Mouse (Mus musculus): ENCODE results near the gene Gm14406. TPM values are rescaled to one million over a fixed set of nuclear protein-coding genes. Genes with fewer than 3 reads are reported as not detected.
"Not testable (repeated sequence)": the region's sequence is repeated elsewhere in the genome, so short reads cannot be mapped to it uniquely, and the experiment has no call there.

Gm14406 gene
- polyA plus RNA-seq (2012; fragmentation: generic; extraction: Trizol): not detected

DNA sequence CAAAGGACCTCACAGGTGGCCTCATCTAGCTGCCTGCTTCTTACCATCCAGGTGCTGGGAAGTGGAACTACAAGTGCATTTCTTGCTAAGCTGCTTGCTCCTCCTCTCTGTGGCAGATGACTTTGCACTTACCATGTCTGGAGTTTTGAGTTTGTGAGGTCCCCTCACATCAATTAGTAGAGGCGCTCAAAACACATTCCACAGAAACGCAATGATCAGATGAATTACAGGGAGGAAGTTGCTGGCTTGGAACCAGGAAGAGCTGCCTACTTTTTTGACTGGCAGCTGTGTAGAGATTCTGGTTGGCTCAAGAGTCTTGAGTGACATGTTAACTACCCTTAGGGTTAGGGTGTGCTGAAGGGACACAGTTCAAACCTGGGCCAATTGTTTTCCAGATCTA, at the start of gene Gm14406:
Gene Gm14406, minus strand, starts transcription at position 213 of the 400 bp plus-strand sequence.
- not testable (repeated sequence) for H3K27me3 ChIP-seq (ENCODE audit: control insufficient read depth, insufficient read depth, insufficient read length)

DNA sequence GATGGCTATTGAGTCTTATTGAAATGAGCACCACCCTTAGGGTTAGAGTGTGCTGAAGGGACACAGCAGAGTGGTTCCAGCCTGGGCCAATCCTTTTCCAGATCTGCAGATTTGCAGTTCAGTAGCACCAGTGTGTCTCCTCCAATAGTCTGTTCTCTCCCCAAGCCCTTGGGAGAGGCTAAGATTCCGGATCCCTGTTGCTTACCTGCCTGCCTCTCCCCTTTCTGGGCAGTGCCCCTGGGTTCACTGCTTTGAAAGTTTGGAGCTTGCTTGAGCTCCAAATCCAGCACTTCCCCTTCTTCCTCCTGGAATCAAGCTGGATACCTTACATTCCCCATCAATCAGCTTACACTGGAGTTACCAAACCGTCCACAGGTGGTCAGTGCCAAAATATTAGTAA, 2.9 kb downstream of the Gm14406 start:
- not testable (repeated sequence) for H3K79me2 ChIP-seq (ENCODE audit: control insufficient read depth, insufficient read depth); H3ac ChIP-seq (ENCODE audit: control insufficient read depth, insufficient read length); H3K27me3 ChIP-seq (ENCODE audit: control insufficient read depth, insufficient read depth, insufficient read length); H3K4me2 ChIP-seq (ENCODE audit: low read depth); H3K36me3 ChIP-seq (ENCODE audit: control insufficient read depth, insufficient read depth); H3K4me3 ChIP-seq

More for the DNA sequence above, at the start of gene Gm14406:
- not testable (repeated sequence) for H3K36me3 ChIP-seq (ENCODE audit: control insufficient read depth, insufficient read depth); H3ac ChIP-seq (ENCODE audit: control insufficient read depth, insufficient read length); H3K4me3 ChIP-seq; H3K79me2 ChIP-seq (ENCODE audit: control insufficient read depth, insufficient read depth); H3K4me2 ChIP-seq (ENCODE audit: low read depth)

DNA sequence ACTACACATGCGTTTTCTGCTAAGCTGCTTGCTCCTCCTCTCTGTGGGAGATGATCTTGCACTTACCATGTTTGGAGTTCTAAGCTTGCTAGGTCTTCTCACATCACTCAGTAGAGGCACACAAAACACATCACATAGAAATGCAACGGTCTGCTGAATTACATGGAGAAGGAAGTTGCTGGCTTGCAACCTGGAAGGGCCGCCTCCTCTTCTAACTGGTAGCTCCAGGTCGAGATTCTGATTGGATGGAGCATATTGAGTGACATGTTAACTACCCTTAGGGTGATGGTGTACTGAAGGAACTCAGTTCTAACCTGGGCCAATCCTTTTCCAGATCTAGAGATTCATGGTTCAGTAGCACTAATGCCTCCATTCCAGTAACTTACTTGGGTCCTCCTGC, 18.6 kb downstream of the Gm14406 start:
- not testable (repeated sequence) for H3ac ChIP-seq (ENCODE audit: control insufficient read depth, insufficient read length); H3K4me2 ChIP-seq (ENCODE audit: low read depth); H3K36me3 ChIP-seq (ENCODE audit: control insufficient read depth, insufficient read depth); H3K27me3 ChIP-seq (ENCODE audit: control insufficient read depth, insufficient read depth, insufficient read length); H3K79me2 ChIP-seq (ENCODE audit: control insufficient read depth, insufficient read depth); H3K4me3 ChIP-seq

- H3K4me2 ChIP-seq (ENCODE audit: low read depth); H3K4me3 ChIP-seq; H3K79me2 ChIP-seq (ENCODE audit: control insufficient read depth, insufficient read depth); H3K36me3 ChIP-seq (ENCODE audit: control insufficient read depth, insufficient read depth); H3K27me3 ChIP-seq (ENCODE audit: control insufficient read depth, insufficient read depth, insufficient read length); H3ac ChIP-seq (ENCODE audit: control insufficient read depth, insufficient read length): not testable (repeated sequence)
Observed at GRCm38 (mm10) chr2:177555261-177555660, 22.7 kb downstream of the Gm14406 start.

DNA sequence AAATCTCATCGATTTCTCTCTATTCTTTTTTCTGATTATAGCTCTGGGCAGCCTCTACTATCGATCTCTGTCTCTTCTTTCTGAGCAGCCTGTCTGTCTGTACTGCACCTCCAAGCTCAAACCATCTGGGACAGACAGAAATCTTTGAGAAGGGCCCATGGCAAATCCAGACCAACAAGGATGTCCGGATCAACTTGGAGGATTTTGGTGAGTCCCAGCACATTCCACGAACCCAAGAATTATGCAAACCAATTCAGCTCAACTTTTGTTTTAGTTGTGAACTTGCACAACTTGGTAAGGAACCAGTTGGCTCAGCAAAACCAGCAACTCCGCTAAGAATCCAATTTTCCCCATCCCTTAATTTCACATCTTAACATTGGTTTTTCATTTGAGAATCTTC, 40.3 kb downstream of the Gm14406 start:
- H3K27me3 ChIP-seq (ENCODE audit: control insufficient read depth, insufficient read depth, insufficient read length); H3K4me3 ChIP-seq; H3K36me3 ChIP-seq (ENCODE audit: control insufficient read depth, insufficient read depth); H3K79me2 ChIP-seq (ENCODE audit: control insufficient read depth, insufficient read depth); H3K4me2 ChIP-seq (ENCODE audit: low read depth); H3ac ChIP-seq (ENCODE audit: control insufficient read depth, insufficient read length): not testable (repeated sequence)

DNA sequence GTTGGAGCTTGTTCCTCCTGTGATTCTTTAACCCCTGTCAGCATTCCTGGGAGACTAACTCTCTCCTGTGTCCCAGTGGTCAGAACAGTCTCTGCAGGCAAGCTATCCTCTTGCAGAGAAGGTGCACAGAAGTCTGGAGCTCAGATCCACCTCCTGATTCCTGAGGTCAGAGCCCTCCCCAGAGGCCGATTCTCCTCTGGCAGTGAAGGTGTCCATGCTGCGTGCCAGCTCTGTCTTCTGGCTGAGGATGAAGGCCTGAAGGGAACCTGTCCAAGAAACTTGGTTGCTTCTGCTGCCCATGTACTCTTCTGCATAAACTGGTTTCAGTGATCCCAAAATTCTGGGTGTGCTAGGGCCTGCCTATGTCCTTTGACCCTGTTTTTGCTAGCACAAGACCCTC, 40.9 kb downstream of the Gm14406 start:
- H3ac ChIP-seq (ENCODE audit: control insufficient read depth, insufficient read length); H3K27me3 ChIP-seq (ENCODE audit: control insufficient read depth, insufficient read depth, insufficient read length); H3K36me3 ChIP-seq (ENCODE audit: control insufficient read depth, insufficient read depth); H3K4me3 ChIP-seq; H3K79me2 ChIP-seq (ENCODE audit: control insufficient read depth, insufficient read depth); H3K4me2 ChIP-seq (ENCODE audit: low read depth): not testable (repeated sequence)

DNA sequence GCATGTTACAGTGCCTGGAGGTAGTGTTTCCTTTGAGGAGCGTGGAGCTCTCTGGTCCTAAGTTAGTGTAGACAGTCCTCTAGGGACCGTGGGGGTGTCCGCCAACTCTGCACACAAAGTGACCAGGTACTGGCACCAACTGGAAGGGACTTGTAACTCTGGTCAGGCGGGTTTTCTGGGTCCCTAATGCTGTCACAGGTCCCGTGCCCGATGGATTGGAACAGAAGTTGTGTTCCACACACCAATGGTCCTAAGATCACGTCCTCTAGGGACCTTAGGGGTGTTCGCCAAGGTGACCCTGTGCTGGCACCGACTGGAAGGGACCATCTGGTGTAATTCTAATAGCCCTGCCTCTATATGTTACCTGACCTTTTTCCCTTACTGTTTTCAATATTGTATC, 42.1 kb downstream of the Gm14406 start:
- TF ChIP-seq POLR2A (IDR thresholded peaks at IDR 0.05; ENCODE audit: insufficient read length, low read depth) (no peak), MAX (IDR thresholded peaks at IDR 0.05; ENCODE audit: low read depth) (no peak), E2F4 (IDR thresholded peaks at IDR 0.05; ENCODE audit: insufficient read depth) (no peak), MYOG (IDR thresholded peaks at IDR 0.05; ENCODE audit: control insufficient read depth in 1 of 3, insufficient read depth in 1 of 3, insufficient read length in 2 of 3, low read depth in 2 of 3) (no peak), REST (IDR thresholded peaks at IDR 0.05; ENCODE audit: insufficient read depth, insufficient read length) (no peak), MYOD1 (IDR thresholded peaks at IDR 0.05; ENCODE audit: control insufficient read depth in 1 of 3, insufficient read length in 2 of 3, low read depth in 2 of 3) (no peak), TCF3 (IDR thresholded peaks at IDR 0.05; ENCODE audit: insufficient read length, low read depth) (no peak), CEBPB (IDR thresholded peaks at IDR 0.05; ENCODE audit: insufficient read depth, poor library complexity, severe bottlenecking) (no peak), POLR2AphosphoS2 (IDR thresholded peaks at IDR 0.05; ENCODE audit: insufficient read length, low read depth) (no peak), SRF (IDR thresholded peaks at IDR 0.05; ENCODE audit: control insufficient read depth, insufficient read length, low read depth) (no peak), USF1 (IDR thresholded peaks at IDR 0.05; ENCODE audit: low read depth) (no peak), TCF12 (IDR thresholded peaks at IDR 0.05; ENCODE audit: insufficient read depth, poor library complexity, severe bottlenecking) (no peak)
- Histone ChIP-seq H3K27me3 (ENCODE audit: control insufficient read depth, insufficient read depth, insufficient read length) (no peaks in the 10 kb centered on the region), H3K4me3 (no peak overlapping the region), H3K36me3 (ENCODE audit: control insufficient read depth, insufficient read depth) (no peaks in the 10 kb centered on the region), H3ac (ENCODE audit: control insufficient read depth, insufficient read length) (no peak overlapping the region), H3K79me2 (ENCODE audit: control insufficient read depth, insufficient read depth) (no peaks in the 10 kb centered on the region), H3K4me2 (ENCODE audit: low read depth) (no peak overlapping the region)

DNA sequence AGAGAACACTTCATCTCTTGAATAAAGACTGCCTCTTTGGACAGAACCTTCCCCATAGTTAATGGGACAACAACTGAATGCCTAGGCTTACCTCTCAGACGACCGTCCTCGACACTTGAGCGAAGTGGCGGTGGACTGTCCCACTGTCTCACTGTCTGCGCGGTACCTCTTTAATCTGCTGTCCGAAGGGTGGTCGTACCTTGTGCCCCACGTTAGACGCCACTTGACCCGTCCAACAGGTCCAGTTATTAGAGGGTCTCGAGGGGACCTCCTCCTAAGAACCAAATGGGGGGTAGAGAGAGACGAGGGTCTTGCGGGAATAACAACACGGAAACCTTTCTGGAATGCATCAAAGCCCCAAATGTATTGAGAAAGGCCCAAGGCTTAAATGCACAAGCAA, 53.8 kb downstream of the Gm14406 start:
- not testable (repeated sequence) for H3K4me2 ChIP-seq (ENCODE audit: low read depth); H3ac ChIP-seq (ENCODE audit: control insufficient read depth, insufficient read length); H3K27me3 ChIP-seq (ENCODE audit: control insufficient read depth, insufficient read depth, insufficient read length); H3K36me3 ChIP-seq (ENCODE audit: control insufficient read depth, insufficient read depth); H3K79me2 ChIP-seq (ENCODE audit: control insufficient read depth, insufficient read depth); H3K4me3 ChIP-seq

GRCm38 (mm10) chr2:177523674-177524073, 54.3 kb downstream of the Gm14406 start:
- not testable (repeated sequence) for H3K4me3 ChIP-seq; H3K36me3 ChIP-seq (ENCODE audit: control insufficient read depth, insufficient read depth); H3ac ChIP-seq (ENCODE audit: control insufficient read depth, insufficient read length); H3K4me2 ChIP-seq (ENCODE audit: low read depth); H3K79me2 ChIP-seq (ENCODE audit: control insufficient read depth, insufficient read depth); H3K27me3 ChIP-seq (ENCODE audit: control insufficient read depth, insufficient read depth, insufficient read length)

Measured in myocyte (in vitro differentiated cells).